Mouse (Mus musculus): ENCODE measurements around the gene Rufy4. TPM values are rescaled to one million over a fixed set of nuclear protein-coding genes. Genes with fewer than 3 reads are reported as not detected.

The Rufy4 gene
- 0.07 TPM for polyA plus RNA-seq (2017; shearing (Covaris generic))

DNA sequence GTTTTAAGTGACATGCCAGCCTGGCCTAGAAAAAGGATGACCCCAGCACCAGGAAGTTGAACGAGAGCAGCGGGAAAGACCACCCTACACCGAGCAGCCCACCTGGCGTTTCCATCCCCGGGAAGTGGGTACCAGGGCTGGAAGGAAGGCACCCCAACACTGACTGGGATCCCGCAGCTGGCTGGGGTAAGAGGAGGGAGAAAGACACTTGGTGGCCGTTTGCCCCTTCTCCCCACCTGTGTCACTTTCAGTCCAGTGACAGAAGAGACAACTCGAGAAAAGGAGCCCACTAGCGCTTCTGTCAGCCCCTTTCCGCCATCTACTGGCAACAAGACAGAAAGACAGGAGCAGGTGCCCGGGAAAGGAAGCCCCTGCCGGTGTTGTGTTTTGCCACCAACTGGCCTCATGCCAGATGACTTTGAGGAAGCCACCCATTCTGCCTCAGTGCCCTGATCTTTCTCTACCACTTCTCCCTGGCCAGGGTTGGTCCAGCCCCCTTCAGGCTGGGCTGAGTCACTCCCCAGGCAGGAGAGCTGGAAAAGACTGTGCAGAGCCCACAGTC is at the start of gene Rufy4:
Gene Rufy4, plus strand, starts transcription at position 551 of the 562 bp plus-strand sequence.

GRCm38 (mm10) chr1:74124021-74124981 is 1.0 kb upstream of the Rufy4 start, which contains the start of gene Tns1:
Gene Tns1, minus strand, starts transcription at chr1:74124449.

DNA sequence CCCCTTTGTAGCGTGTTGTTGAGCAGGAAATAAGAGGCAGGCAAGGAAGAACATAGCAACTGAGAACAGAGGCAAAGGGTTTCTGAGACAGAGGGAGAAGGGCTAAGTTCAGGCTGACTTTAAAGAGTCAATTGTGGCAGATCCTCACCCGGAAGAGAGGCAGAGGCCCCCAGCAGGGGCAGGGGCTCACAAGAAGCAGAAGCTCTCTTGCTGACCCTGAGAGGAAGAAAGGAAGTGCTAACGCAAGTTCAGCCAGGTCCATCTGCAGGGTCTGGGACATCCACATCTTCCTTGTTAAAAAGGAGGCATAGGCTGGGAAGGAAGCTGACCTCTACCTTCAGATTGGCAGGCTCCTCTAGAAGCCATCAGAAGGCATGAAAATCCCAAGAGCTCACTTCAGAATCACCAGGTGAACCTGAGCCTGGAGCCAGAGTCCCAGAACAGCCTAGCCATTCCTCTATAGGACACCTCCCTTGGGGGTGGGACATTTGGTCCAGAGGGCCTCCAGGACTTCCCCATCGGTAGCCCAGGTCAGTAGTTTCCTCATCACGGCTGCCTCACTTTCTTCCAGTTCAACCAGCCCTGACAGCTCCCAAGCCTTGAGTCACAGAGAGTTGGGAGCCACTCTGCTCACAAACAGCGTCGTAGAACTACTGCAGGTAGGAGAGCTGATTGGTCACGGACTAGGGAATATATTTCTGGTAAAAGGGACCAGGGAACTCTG is 28.3 kb downstream of the Rufy4 start, which contains the start of gene Cxcr2:
Gene Cxcr2, plus strand, starts transcription at position 529 of the 724 bp plus-strand sequence.

GRCm38 (mm10) chr1:74194445-74194844 is 69.1 kb downstream of the Rufy4 start, which contains the start of gene Cxcr1:
Gene Cxcr1, minus strand, starts transcription at chr1:74194631.

Other genes with a start within 250 kb of the Rufy4 start
- 27.7 TPM for gene Tns1, start 1.1 kb upstream of the Rufy4 start, polyA plus RNA-seq (2017; shearing (Covaris generic))
- 0.07 TPM for gene Cxcr2, start 28.4 kb downstream of the Rufy4 start, polyA plus RNA-seq (2017; shearing (Covaris generic))
- not detected for gene Cxcr1, start 69.1 kb downstream of the Rufy4 start, polyA plus RNA-seq (2017; shearing (Covaris generic))
- 1,046 TPM for gene Arpc2, start 110.5 kb downstream of the Rufy4 start, polyA plus RNA-seq (2017; shearing (Covaris generic))
- 0.17 TPM for gene Gpbar1, start 153.0 kb downstream of the Rufy4 start, polyA plus RNA-seq (2017; shearing (Covaris generic))
- 242 TPM for gene Aamp, start 159.2 kb downstream of the Rufy4 start, polyA plus RNA-seq (2017; shearing (Covaris generic))
- 63.7 TPM for gene Pnkd, start 159.4 kb downstream of the Rufy4 start, polyA plus RNA-seq (2017; shearing (Covaris generic))
- 12.8 TPM for gene Tmbim1, start 180.1 kb downstream of the Rufy4 start, polyA plus RNA-seq (2017; shearing (Covaris generic))
- not detected for gene Catip, start 236.6 kb downstream of the Rufy4 start, polyA plus RNA-seq (2017; shearing (Covaris generic))
- 1.7 TPM for gene Slc11a1, start 249.7 kb downstream of the Rufy4 start, polyA plus RNA-seq (2017; shearing (Covaris generic))